Mouse (Mus musculus) adipocyte (in vitro differentiated cells): ENCODE data around the gene Lrsam1.

ENCODE experiments used
- DNase-seq: peaks from one replicate; pipeline ENCODE4 v3.0.0-alpha.2; 2016; ENCODE audit warnings: low spot score

Lrsam1 gene

DNA sequence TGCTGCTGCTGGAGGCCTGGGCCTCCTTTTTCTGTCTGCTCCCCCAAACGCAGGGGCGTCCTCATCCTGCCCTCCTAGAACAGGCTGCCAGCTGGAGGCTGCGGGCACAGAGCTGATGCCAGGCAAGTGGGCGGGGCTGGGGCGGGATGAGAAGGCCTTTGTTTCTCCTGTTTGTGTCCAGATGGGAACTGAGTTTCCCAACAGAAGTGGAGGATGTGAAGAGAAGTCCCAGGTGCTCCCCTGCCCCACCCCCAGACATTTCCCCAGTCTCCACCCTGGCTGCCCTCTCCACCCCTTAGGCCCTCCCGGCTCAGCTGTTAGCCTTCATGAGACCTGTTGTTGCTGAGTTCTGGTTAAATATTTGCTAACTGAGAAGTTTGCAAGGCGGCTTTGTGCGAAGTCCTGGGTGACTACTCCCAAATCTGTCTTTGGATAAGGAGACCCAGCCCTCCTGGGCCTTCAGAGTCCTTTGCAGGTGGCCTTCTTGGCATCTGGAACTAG lies 65.8 kb downstream of the Lrsam1 start:
- DNase-seq: no peak

DNA sequence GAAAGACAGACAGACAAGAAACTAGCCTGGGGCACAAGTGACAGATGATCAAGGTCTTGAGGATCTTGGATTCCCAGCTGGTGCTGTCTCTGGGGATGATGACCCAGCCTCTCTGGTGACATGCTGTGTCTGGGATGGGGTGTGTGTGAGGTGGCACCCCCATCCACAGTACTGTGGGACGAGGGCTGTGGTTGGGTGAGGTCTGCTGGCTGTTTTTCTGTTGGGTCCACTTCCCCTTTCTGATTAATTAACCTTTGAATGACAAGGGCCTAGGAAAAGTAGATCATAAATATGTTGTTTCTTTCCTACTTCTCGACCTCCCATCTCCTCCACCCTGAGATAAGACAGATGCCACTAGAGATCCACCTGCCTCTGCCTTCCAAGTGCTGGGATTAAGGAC lies 67.3 kb downstream of the Lrsam1 start:
- no peak for DNase-seq

DNA sequence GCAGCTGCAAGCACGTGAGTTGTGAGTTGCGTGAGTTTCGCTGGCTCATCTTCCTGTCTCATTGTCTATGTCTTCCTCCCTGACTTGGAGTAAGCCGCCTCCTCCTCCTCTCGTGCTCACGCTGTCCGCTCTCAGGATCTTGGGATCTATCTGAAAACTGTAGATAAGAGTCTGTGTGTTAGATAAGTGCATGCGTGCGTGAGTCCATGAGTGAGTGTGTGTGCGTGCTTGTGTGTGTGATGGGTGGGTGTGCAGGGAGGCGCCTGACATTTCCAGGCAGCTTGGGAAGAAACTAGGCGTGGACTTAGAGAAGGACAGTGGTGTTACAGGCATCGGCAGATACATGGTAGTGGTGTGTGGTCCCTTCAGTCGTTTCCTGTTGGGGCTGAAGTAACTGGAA lies 68.9 kb downstream of the Lrsam1 start:
- DNase-seq: no peak

DNA sequence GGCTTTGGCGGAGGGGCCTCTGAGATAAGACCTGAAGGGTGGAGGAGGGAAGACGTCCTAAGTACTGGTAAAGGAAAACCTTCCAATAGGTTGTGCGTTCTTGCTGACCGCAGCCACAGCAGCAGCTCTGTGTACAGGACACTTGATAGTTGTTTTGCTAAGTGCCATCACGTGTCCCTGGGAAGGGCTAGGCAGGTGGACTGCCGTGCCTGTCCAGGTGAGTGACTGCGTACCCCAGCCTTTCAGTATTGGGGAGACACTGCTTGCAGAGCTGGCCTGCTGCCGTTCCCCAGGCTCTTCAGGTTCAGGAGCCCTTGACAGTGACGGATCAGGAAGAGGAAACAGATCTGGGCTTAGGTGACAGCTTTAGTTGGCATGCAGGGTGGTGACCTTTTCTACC lies 70.1 kb downstream of the Lrsam1 start:
- no peak for DNase-seq

DNA sequence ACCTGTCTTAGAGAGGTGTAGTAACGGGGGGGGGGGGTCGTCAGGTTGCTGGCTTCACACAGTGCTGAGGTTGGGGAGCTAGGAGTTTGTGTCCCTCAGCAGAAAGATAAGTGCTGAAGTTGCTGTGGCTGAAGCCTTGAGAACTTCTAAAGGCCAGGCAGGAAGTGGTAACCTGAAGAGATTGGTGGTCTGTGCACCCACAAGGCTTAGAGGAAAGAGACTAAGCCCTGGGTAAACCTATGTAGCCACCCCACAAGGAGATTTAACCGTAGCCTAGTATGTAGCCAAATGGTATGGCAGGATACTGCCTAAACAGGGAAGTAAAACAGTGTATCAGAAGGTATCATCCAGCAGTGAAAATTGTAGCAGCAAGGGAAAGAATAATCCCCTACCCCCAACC lies 71.1 kb downstream of the Lrsam1 start:
- DNase-seq: no peak

DNA sequence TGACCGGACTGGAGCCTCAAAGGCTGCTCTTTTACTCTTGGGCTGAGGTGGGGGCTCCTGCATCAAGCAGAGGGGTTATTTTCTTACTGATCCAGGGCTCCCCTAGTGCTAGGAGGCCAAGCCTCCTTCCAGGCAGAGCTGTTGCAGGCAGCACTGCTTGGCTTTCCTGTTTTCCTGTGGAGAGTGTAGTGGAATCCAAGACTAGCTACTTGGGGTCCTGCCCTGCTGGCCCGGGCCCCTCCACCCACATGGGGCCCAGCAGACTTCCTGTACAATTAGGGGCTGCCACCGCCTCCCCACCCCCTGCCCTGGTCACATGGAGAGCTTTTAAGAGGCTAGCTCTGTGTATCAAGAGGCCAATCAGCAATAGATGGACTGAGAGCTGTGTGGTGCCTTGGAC lies 72.9 kb downstream of the Lrsam1 start:
- DNase-seq: no peak

DNA sequence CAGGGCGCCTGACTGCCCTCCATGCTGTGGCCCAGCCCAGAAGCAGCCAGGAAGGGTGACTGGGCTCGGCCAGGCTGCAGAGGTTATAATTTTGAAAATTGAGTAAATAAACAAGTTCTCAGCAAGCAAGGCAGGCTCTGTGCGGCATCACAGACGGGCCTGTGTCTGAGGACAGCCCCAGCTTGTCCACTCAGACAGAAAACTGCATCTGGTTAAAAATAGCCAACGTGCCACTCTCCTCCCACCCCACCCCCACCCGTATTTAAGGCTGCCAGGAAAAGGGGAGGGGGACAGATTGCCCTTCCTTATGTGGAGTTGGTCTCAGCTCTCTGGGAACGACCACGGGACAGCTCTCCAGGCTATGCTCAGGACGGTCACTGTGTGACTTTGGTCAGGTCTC lies 73.4 kb downstream of the Lrsam1 start:
- DNase-seq: no peak

DNA sequence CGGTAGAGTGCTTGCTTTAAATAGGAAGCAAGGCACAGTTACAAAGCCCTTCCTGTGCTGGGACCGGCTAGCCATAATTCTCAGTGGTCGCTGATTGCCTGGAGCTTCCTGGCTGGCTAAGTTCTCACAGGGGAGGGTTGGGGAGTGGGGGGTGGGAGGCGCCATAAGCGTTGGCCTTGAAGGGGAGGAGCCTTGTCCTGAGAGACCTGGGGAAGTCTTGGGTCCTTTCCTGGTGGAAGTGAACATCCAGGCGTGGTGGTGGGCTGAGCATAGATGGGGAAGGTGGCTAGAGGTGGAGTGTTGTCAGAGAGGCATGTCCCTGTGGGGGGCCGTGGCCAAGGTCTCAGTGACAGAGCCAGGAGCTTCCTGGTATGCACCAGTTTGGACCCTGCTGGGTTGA lies 76.7 kb downstream of the Lrsam1 start:
- DNase-seq: no peak

DNA sequence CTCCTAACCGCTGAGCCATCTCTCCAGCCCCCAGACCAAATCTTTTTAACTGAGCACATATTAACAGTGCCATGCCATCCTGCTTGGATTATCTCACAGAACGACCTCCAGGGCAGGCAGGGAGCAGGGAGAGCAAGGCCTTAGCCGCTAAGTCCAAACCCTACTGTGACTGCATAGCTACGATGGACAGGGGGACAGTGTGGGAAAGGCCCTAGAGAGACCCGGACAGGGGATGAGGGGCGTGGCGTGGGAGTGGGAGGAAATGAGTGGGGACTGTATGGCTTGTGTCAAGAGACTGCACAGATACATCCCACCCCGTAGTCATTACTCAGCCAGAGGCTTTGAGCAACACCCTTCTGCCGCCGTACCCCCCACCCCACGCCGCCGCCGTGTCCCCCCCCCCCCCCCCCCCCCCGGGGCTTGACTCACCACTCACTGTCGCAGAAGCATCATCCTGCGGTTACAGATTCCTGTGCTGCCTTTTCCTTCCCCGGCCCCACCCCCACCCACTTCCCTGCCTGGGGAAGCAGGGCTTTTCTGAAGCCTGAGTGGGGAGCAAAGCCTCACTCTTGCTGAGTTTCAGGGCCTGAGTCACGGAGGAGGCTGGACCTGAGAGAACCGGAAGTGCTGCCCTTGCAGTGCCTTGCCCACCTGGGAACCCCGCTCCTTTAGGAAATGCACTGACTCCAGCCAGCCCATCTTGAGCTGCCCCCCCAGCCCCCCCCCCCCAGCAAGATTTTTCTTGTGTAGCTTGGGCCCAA lies 79.0 kb downstream of the Lrsam1 start:
- DNase-seq: peak; percentile 43

DNA sequence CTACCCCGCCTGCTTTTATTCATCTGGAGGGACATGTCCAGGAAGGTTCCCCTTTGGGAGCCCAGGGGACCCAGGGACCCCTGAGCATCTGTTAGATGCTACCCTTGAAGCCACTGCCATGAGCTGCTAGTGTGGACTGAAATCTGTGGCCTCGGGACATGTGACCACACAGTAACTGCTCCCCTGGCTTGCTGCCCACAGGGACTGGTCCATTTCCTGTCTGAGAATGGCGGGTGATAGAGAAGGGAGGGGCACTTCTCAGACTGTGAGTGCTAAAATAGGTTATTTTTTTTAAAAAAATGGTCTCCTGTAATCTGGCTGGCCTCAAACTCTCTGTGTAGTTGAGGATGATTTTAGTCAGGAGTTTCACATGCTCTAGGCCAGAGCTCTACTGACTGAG lies 79.7 kb downstream of the Lrsam1 start:
- peak; percentile 85 for DNase-seq

DNA sequence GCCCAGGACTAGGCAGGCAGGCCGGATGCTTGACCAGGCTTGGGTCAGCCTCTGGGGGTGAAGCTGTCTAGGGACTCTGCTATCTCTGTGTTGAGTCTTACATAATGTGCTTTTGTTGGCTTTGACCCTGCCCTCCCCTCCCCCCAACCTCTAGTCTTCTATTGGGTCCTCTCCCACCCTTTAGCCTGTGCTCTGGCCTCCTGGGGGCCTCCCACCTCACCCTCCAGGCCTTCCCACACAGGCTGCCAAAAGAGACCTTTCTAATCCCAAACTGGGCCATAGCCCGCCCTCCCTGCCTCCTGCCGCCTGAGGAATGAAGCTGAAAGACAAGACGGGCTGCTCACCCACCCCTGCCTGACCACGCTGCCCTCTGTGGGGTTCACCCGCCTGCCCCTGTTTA lies 80.4 kb downstream of the Lrsam1 start:
- peak; percentile 53 for DNase-seq

DNA sequence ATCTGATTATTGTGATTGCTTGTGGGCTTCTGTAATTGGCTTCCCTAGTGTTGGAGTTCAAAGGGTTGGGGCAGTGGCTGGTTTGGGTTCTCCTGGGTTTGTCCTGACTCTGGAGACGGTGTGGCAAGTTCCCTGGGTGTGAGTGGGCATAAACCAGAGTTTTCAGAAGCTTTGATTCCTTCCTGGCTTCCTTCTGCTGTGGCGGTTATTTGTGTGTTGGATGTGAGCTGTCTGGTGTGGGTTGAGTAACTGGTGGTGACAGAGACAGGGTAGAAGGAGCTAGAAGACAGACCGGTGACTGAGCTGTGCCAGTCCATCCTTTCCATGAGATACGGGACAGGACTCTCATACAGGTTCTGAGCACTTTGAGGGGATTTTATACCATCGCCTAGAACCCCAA lies 81.8 kb downstream of the Lrsam1 start:
- no peak for DNase-seq

DNA sequence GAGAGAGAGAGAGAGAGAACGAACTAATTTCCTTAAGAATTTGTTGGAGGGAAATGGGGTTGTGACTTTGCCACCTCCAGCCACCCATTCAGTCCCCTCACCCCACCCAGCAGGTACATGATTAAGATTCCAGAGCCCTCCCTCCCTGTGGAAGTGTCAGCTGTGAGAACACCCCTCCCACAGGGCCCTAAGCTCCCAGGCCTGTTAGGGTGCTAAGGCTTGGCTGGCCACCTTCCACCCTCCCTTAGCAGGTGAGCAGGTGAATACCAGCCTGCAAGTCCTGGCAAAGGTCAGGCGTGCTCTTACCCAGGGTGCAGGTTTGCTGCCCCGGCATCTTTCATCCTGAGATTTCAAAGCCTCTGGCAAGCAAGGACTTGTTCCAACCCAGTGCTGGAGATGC lies 83.0 kb downstream of the Lrsam1 start:
- no peak for DNase-seq

DNA sequence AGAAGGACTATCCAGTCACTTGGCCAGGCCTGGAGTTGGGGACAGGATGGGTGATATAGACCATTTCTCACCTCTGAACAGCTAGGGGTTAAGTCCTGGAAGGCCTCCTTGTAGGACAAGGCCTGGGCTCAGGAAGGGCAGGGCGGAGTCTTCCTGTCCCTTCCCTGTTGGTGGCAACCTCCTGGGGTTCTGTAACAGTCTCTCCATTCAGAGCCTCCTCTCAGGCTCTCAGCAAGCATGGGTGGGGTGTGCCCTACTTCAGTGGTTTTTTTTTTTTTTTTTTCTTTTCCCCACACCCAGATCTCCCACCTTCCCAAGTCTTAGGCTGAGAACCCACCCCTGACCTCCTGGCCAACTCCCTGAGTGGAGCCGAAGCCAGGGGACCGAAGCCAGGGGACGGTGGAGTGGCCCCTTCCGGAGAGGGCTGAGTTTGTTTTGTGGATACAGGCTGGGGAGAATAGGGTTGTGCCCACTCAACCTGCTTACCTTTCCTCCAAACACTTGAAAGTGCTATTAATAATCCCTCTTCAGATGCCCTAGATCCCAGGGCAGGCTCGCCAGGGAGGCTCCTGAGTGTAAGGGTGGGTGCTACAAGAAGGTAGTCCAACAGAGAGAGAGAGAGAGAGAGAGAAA lies 83.5 kb downstream of the Lrsam1 start:
- DNase-seq: peak; percentile 64

DNA sequence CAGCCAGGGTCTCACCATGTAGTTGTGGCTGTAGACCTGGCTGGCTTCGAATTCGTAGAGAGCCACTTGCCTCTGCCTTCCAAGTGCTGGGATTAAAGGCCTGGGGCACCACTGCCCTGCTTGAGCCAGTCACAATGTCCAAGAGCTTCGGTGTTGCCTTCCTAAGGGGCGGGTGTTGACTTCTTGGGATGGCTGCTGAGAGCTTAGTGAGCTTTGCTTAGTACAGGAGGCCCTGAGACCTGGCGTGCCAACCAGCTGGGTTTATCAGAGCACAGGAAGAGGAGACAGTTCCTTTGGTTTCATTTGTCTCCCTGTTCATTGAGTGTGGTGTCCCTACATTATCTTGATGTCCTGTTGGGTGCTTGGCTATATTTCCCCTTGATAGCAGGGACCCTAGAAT lies 84.1 kb downstream of the Lrsam1 start:
- peak; percentile 58 for DNase-seq

DNA sequence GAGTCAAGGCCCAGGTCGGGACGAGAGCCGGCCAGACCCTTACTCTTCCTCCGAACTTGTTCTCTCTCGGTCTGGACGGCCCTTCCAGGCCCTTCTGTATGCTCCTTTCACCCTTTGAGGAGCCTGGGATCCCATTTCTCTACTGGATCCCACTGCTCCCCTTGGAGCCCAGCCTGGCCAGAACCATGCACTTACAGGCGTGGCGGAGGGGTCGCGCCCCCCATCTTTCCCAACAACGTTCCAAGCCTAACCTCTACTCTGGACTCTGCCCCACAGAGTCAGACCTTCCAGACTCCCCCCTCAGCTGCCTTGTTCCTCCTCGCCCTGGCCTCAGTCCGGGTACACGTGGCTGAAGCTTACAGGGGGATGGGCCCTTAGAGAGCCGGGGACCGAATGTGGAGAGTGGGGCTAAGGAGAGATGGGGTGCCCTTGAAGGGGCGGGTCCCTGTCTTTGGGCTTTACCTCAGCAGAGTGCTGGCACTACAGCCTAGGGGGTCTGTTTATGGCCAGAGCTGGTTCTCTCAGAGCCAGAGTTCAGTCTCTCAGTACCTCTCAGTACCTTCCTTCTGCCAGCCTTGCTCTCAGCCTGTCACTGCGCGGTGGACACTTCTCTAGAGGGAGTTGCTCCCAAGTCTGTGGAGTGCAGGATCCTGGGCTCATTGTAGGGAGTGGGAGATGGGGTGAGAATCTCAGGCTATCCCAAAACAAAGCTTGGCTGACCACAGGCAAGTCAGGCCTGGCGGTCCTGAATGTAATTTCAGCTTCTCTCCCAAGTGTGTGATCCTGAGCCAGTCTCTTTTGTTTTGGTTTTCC lies 84.7 kb downstream of the Lrsam1 start:
- peak; percentile 47 for DNase-seq

DNA sequence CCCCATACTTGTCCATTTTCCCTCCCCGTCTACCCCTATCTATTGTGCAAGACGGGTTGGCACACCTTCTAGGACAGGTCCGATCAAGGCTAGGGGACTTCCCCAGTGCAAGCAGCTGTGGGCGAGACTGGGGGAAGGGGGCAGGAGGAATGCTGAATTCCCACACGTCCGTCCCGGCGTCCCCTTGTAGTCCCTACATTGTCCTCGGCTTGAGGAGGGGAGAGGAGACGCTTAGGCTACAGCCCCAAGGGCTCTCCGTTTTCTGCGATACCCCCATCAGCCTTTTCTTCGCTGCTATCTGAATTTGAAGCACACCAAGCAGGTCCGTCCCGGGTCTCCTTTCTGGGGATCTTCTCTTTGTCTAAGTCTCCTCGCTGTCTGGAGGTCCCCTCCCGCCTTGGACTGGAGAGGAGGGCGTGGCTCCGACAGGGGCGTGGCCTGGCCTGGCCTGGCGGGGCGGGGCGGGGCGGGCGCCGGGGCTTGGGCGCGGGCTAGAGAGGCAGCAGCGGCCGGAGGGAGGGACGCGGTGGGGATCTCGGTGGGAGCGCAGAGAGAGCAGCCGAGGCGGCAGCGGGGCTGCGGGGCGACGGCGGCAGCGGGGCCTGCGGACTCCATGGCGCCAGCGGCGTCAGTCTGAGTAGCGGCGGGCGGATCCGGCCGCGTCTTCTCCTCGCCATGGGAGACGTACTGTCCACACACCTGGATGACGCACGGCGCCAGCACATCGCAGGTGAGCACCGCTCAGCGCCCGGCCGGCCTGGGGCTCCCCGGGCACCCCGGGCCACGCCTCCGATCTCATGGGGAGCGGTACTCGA lies 85.5 kb downstream of the Lrsam1 start, which contains the start of gene Fam129b:
Fam129b (plus strand) TSS at position 440 of the 815 bp plus-strand sequence.
- DNase-seq: peak; percentile 86
